Mouse (Mus musculus) cerebellum, adult (tissue): ENCODE data around the gene Serpinb3a.
A peak's percentile ranks its signal among the peaks of the same experiment; 100 is the strongest.
"Not testable (repeated sequence)": the region's sequence is repeated elsewhere in the genome, so short reads cannot be mapped to it uniquely, and the experiment has no call there.

Experiments
- ATAC-seq: cut with Nextera tagmentation; 2 replicates; pipeline ENCODE4 v1.9.2; 2017; ENCODE audit warnings: mild to moderate bottlenecking, moderate library complexity, mixed read lengths; ENCODE audit not compliant: insufficient number of reproducible peaks, low FRiP score, low TSS enrichment

Serpinb3a gene

DNA sequence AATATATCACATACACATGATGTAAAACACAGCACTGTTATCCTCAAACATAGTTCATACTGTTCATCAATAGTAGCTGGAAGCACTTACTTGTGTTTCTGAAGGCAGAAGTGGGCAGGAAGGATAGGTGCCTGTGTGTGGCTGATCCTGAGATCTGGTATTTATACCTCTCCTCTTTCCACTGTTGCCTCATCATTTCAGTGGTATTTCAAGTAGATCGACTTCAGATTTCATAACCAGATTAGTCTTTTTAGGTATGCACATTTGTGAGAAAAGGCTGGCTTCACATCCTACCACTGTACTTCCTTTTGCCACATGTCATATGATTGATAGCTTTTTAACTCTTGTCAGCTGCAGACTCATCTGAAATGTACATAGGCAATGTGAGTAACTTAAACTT is at the start of gene Serpinb3a:
Serpinb3a (minus strand) TSS at position 101 of the 400 bp plus-strand sequence.
- ATAC-seq: no peak

DNA sequence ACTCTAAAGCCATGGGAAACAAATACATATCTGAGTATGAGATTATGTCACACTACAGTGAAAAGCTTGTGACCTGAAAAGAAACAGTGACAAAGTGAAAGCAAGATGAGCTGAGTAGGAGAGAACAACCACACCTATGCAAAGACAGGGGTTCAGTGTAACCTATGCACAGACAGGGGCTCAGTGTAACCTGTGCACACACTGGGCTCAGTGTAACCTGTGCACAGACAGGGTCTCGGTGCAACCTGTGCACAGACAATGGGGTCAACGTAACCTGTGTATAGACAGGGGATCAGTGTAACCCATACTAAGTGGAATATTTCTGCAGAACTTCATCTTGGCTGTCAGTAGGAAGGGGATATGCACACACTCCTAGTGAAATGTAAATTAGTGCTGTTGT is 46.3 kb upstream of the Serpinb3a start:
- ATAC-seq: no peak

DNA sequence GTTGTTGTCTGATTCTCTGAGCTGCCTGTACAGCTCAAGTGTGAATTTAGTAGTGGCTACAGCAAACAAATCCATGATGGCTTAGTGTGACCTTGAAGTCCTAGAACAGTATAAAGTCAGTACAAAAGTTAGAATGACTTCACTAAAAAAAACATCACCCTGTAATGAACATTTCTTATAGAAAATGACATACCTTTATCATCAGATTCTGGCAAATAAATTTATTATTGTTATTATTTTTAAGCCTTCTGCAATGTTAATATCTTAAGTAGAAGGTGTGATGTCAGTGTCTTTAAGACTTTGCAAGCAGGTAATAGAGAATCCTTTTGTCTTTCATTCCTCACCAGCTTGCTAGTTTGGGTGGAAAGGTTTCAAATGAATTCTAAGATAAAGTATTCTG is 31.3 kb upstream of the Serpinb3a start, which contains the start of gene Serpinb3d:
Serpinb3d (minus strand) TSS at position 101 of the 400 bp plus-strand sequence.
- ATAC-seq: no peak

DNA sequence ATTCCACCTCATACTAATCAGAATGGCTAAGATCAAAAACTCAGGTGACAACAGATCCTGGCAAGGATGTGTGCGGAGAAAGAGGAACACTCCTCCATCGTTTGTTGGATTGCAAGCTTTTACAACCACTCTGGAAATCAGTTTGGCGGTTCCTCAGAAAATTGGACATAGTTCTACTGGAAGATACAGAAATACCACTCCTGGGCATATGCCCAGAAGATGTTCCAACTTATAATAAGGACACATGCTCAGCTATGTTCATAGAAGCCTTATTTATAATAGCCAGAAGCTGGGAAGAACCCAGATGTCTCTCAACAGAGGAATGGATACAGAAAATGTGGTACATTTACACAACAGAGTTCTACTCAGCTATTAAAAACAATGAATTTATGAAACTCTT is 17.9 kb downstream of the Serpinb3a start:
- ATAC-seq: not testable (repeated sequence)

DNA sequence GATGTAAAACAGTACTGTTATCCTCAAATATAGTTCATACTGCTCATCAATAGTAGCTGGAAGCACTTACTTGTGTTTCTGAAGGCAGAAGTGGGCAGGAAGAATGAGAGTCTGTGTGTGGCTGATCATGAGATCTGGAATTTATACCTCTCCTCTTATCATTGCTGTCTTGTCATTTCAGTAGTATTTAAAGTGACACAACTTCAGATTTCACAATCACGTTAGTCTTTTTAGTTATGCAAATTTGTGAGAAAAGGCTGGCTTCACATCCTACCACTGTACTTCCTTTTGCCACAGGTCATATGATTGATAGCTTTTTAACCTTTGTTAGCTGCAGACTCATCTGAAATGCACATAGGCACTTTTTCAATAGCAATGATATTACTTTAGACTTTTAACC is 26.2 kb downstream of the Serpinb3a start:
- ATAC-seq: no peak

DNA sequence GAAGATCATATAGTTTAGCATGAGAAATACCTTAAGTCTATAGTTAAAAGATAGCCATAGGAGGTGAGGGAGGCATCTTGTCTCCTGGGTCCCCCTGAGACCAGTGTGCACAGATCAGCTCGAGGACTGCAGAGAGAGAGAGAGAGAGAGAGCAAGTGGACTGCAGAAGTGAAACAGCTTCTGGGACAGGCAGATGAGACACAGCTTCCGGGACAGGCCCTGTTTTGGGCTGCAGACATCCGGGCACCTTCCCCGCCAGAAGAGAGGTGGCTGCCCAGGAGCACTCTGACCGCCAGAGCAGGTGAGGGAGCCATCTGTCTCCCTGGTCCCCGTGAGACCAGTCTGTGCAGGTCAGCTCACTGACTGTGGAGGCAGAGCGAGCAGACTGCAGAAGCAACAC is 36.9 kb downstream of the Serpinb3a start:
- no peak for ATAC-seq

DNA sequence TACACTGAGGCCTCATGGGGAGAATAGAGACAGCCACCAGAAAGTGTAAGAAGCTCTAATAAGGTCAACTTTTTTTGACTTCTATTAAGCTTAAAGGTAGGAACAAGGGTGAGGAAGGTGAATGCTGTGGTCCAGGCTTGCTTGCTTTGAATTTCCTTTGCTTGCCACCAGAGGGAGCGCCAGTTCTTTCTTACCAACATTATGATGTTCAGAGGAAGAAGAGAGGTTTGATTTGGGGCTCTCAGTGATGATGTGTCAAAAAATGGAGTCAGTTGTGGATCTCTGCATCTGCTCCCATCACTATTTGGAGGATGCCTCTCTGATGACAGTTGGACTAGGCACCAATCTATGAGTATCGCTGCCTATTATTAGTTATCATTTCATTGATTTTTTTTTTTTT is 37.6 kb downstream of the Serpinb3a start:
- no peak for ATAC-seq

DNA sequence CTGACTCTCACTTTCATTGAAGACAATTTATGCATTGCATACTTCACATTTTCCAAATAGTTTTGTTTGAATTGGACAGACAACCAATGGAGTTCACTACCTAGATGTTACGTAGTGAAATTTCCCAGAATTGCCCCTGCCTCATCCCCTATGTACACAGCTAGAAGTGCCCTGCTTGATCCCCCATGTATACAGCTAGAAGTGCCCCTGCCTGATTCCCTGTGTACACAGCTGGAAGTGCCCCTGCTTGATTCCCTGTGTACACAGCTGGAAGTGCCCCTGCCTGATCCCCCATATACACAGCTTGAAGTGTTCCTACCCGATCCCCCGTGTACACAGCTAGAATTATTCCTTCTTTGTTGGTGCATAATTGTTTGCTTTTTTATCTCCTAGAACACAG is 45.8 kb downstream of the Serpinb3a start:
- no peak for ATAC-seq

DNA sequence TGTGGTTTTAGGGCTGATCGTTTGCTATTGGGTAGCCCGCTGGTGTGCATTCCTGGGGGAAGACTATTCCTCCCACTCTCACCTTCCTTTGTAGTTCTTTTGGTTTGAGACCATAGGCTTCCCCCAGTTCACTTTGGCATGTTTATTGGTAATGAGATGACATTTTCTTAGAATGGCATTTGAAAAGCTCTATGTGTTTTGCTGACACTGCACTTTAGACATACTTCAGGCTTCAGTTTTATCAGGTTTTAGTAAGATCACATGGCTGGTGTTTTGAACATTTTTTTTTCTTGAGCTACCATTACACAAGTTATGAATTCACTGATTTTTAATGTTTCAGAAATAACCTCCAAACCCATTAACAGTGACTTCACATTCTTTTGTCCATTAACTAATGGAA is 50.3 kb downstream of the Serpinb3a start:
- ATAC-seq: no peak

DNA sequence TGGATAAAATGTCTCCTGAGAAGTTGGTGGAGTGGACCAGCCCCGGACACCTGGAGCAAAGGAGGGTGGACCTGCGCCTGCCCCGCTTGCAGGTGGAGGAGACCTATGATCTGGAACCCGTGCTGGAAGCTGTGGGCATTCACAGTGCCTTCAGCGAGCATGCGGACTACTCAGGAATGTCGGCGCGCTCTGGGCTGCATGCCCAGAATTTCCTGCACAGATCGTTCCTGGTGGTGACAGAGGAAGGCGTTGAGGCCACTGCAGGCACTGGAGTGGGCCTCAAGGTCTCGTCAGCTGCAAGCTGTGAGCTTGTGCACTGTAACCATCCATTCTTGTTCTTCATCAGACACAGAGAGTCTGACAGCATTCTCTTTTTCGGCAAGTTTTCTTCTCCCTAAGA is 51.7 kb downstream of the Serpinb3a start:
- ATAC-seq: 0 out of 2 replicates have a peak, but pooled peaks have one; percentile 45
